Mouse (Mus musculus): ENCODE data around the gene Obscn.

The Obscn gene

GRCm38 (mm10) chr11:59068433-59068832 lies 67.8 kb downstream of the Obscn start:
- DNase-seq (ENCODE audit: extremely low read depth, low read depth, low spot score), result no peak

GRCm38 (mm10) chr11:59067921-59068320 lies 68.3 kb downstream of the Obscn start:
- DNase-seq (ENCODE audit: extremely low read depth, low read depth, low spot score), result no peak

- DNase-seq (ENCODE audit: extremely low read depth, low read depth, low spot score), result no peak
Measured at GRCm38 (mm10) chr11:59058025-59058424, 78.2 kb downstream of the Obscn start.

GRCm38 (mm10) chr11:59051031-59051430 lies 85.2 kb downstream of the Obscn start:
- DNase-seq (ENCODE audit: extremely low read depth, low read depth, low spot score), result no peak

- no peak for DNase-seq (ENCODE audit: extremely low read depth, low read depth, low spot score)
Measured at GRCm38 (mm10) chr11:59044703-59045330, 91.4 kb downstream of the Obscn start.

- DNase-seq (ENCODE audit: extremely low read depth, low read depth, low spot score), result no peak
Measured at GRCm38 (mm10) chr11:59029003-59029402, 107.2 kb downstream of the Obscn start.

- no peak for DNase-seq (ENCODE audit: extremely low read depth, low read depth, low spot score)
Measured at GRCm38 (mm10) chr11:59026411-59026810, 109.8 kb downstream of the Obscn start.

GRCm38 (mm10) chr11:59015052-59015451 lies 121.2 kb downstream of the Obscn start:
- DNase-seq (ENCODE audit: extremely low read depth, low read depth, low spot score), result no peak

GRCm38 (mm10) chr11:59002327-59003079 lies 133.7 kb downstream of the Obscn start:
- no peak for DNase-seq (ENCODE audit: extremely low read depth, low read depth, low spot score)

GRCm38 (mm10) chr11:59000635-59001034 lies 135.6 kb downstream of the Obscn start:
- DNase-seq (ENCODE audit: extremely low read depth, low read depth, low spot score), result no peak

- no peak for DNase-seq (ENCODE audit: extremely low read depth, low read depth, low spot score)
Measured at GRCm38 (mm10) chr11:58999830-59000229, 136.4 kb downstream of the Obscn start.

GRCm38 (mm10) chr11:58999158-58999557 lies 137.0 kb downstream of the Obscn start:
- DNase-seq (ENCODE audit: extremely low read depth, low read depth, low spot score), result no peak

- DNase-seq (ENCODE audit: extremely low read depth, low read depth, low spot score), result no peak
Measured at GRCm38 (mm10) chr11:58997541-58997940, 138.7 kb downstream of the Obscn start.

- no peak for DNase-seq (ENCODE audit: extremely low read depth, low read depth, low spot score)
Measured at GRCm38 (mm10) chr11:58995807-58996370, 140.3 kb downstream of the Obscn start.

GRCm38 (mm10) chr11:58995061-58995806 lies 141.0 kb downstream of the Obscn start:
- no peak for DNase-seq (ENCODE audit: extremely low read depth, low read depth, low spot score)

GRCm38 (mm10) chr11:58994337-58994826 lies 141.8 kb downstream of the Obscn start:
- no peak for DNase-seq (ENCODE audit: extremely low read depth, low read depth, low spot score)

GRCm38 (mm10) chr11:58993091-58993670 lies 143.0 kb downstream of the Obscn start:
- DNase-seq (ENCODE audit: extremely low read depth, low read depth, low spot score), result no peak

- no peak for DNase-seq (ENCODE audit: extremely low read depth, low read depth, low spot score)
Measured at GRCm38 (mm10) chr11:58991911-58992310, 144.3 kb downstream of the Obscn start.

GRCm38 (mm10) chr11:58990794-58991193 lies 145.4 kb downstream of the Obscn start:
- DNase-seq (ENCODE audit: extremely low read depth, low read depth, low spot score), result no peak

- no peak for DNase-seq (ENCODE audit: extremely low read depth, low read depth, low spot score)
Measured at GRCm38 (mm10) chr11:58990141-58990540, 146.1 kb downstream of the Obscn start.

- no peak for DNase-seq (ENCODE audit: extremely low read depth, low read depth, low spot score)
Measured at GRCm38 (mm10) chr11:58989166-58989565, 147.0 kb downstream of the Obscn start.
